Mouse (Mus musculus) bone marrow macrophage, adult 2 months (primary cell): Measurements from ENCODE around the gene 1700086D15Rik.

Source experiments
- CTCF ChIP-seq: IDR thresholded peaks from 2 replicates; pipeline ENCODE4 v1.5.1; 2012; ENCODE audit warnings: low read depth, mild to moderate bottlenecking, low read length, moderate library complexity
- POLR2A ChIP-seq: IDR thresholded peaks from 2 replicates; pipeline ENCODE4 v1.6.1; 2012; ENCODE audit warnings: mild to moderate bottlenecking, low read depth, low read length, borderline replicate concordance

DNA sequence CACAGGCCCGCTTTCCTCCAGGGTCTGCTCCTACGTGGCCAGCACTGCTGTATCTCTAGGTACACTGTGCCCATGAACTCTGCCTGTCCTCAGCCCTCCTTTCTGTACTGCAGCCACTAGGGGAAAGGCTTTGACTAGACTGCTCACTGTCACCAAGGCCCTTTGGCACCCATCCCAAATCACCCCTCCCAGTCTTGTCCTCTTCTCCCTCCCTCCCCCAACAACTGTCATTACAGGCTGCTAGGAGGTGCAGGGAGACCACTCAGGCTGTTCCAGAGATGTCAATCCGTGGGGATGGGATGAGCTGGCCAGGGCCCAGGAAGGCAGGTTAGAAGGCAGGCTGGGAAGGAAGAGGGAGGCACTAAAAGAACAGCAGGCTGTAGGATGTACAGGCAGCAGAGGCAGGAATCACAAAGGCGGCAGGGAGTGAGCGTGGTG is 51.9 kb downstream of the 1700086D15Rik start:
- no peak for TF ChIP-seq POLR2A
- TF ChIP-seq CTCF, result no peak
